Mouse (Mus musculus): Measurements from ENCODE around the gene Rsad1. TPM values are rescaled to one million over a fixed set of nuclear protein-coding genes. Genes with fewer than 3 reads are reported as not detected.

Rsad1 gene
- total RNA-seq, 2 experiments from 2014 or later, result 2.2 to 2.6 TPM

DNA sequence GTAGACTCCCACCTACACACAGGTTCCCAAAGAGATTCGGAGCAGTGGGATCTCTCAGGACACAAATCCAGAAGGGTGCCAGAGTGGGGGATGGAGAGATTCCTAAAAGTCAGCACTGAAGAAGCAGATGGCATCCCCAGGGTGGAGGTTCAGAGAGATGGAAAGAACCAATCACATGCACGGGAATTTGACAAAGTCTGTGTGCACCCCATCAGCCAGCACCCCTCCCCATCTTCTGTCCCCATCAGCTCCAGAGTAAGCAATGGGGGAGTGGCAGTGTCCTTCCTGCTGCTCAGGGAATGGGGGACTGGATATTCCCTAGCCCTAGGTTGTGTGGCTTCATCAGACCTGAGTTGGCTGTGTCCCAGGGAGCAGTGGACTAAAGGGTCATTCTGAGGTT lies 50.0 kb downstream of the Rsad1 start:
- intact Hi-C loops (cut with DNase I; ENCODE audit: low total_unique reads), result no loop called here

DNA sequence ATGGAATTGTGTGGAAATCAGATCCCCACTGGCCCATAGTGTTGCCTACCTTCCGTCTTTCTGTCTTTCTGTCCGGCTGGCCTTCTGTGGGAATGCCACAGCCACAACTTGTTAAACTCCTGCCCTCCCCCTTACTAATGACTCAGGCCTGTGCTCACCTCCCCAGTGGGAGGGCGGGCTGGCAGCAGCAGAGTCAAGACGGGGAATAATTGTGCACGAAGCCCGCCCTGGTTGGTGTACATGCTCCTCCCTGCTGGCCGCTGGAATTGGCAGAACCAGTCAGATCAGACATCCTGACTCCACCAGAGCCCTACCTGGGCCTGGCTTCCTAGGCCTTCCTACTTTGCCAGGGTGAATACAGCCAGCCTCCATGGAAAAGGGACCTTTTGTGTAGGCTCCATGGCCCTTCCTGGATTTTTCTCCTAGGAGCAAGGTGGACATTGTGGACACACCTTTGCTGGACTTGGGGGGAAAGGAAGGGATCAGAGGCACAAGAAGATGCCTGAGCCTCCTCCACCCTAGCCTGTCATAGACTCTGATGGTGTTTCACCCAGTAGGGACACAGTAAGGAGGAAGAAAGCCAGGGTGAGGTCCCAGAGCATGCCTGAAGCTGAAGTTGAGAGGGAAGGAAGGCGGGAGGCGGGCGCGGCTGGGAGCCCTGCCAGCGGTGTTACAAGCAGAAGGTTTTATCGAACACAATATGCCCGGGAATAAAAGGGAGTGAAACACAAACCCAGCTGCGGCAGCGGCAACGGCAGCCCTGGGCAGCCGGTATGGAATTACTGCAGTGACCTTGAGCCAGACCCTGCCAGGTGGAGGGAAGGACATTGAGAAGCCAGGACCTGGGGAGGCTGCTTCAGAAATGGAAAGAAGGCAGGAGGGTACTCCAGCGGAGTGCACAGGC lies 50.7 kb downstream of the Rsad1 start:
- no peak for DNase-seq
- intact Hi-C loops (cut with DNase I; ENCODE audit: low total_unique reads), result no loop called here

More for the DNA sequence above, 50.0 kb downstream of the Rsad1 start:
- DNase-seq, result no peak

DNA sequence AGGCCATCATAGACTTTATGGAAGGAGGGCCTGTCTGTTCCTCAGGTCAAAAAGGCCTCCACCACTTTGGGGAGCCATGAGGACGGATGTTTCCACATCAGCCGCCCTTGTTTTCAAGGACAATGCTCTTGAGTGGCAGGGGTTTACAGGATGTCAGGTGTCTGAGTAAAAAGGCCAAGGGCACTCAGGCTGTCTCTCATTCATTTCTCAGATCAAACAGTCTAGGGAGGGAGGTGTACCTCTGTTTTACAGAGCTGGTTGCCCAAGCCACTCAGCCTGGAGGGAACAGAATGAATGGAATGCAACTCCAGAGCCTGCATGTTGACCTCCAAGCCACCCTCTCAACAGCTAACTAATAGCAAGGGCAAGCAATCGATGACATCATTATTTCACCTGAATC lies 53.6 kb downstream of the Rsad1 start:
- intact Hi-C loops (cut with DNase I; ENCODE audit: low total_unique reads), result no loop called here
- no peak for DNase-seq

DNA sequence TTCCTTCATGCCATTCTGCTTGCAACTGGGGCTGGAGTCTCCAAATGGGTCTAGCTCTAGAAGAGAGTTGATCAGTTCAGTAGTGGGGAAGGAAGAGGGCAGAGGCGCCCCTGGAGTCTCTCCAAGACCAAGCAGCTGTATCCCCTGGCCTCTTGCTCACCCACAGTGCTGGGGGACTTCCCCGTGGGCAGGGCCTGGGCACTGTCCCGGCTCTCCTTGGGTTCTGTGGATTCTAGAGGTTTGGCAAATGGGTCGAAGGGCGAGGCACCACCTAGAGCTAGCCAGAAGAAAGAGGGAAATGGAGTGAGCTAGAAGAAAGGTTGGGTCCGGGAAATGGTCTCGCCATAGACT lies 57.3 kb downstream of the Rsad1 start:
- DNase-seq, result no peak
- intact Hi-C loops (cut with DNase I; ENCODE audit: low total_unique reads), result no loop called here

DNA sequence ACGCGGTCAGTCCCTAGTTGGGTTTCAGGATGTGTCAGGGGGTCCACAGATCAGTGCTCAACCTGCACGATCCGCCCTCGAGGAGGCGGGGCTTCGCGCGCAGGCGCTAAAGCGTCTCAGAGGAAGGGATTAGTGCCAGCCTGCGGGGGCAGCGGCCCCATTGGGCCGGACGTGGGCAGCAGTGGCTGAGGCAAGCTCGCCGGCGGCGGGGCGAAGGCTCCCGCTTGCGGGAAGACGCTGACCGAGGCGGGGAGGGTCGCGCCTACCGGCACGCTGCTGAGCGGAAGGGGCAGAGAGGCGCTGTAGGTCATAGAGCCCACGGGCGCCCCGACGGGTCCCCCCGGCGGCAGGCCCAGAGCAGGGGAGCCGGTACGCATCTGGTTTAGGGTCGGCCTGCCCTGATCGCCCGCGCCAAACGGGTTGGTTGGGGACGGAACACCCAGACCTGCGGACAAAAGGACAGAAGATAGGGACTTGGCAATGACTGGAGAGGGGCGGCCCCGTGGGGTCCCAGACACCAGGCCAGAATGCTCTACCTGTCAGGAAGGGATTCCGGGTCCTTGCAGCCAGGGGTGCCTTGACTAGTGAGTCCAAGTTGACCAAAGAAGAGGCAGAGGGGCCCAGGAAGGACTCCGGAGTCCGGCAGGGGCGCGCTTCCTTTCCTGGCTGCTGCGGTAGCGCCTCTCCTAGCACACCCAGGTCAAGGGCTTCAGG lies 57.9 kb downstream of the Rsad1 start:
- intact Hi-C loops (cut with DNase I; ENCODE audit: low total_unique reads), result no loop called here
- no peak for DNase-seq

Other genes with a start within 250 kb of the Rsad1 start
- gene Luc7l3, start 227.3 kb downstream of the Rsad1 start, total RNA-seq (2021), result 10 to 100 TPM; 32.2 to 33.1 TPM
- gene Ankrd40, start 221.3 kb downstream of the Rsad1 start, total RNA-seq (2021), result 100 to 1,000 TPM; 136 to 150 TPM
- gene Abcc3, start 156.3 kb downstream of the Rsad1 start, total RNA-seq (2021), result 1 to 10 TPM in 1 of 2 experiments, under 1 TPM in 1; 0.93 to 1.5 TPM
- gene Cacna1g, start 75.1 kb downstream of the Rsad1 start, total RNA-seq (2021), result 1 to 10 TPM; 4.9 to 6.1 TPM
- gene Spata20, start 63.1 kb downstream of the Rsad1 start, total RNA-seq (2021), result not detected
- under 1 TPM; 0.09 to 0.25 TPM for gene Epn3, start 49.3 kb downstream of the Rsad1 start, total RNA-seq (2021)
- under 1 TPM in 1 of 2 experiments, not detected in 1; 0.13 TPM for gene Mycbpap, start 27.5 kb downstream of the Rsad1 start, total RNA-seq (2021)
- gene Chad, start 15.8 kb upstream of the Rsad1 start, total RNA-seq (2021), result 10 to 100 TPM; 17.4 to 21.2 TPM
- 1 to 10 TPM; 4.1 to 6.6 TPM for gene Acsf2, start 52.6 kb upstream of the Rsad1 start, total RNA-seq (2021)
- 10 to 100 TPM; 26.9 to 35.5 TPM for gene Lrrc59, start 80.5 kb upstream of the Rsad1 start, total RNA-seq (2021)
- gene Mrpl27, start 104.5 kb upstream of the Rsad1 start, total RNA-seq (2021), result 10 to 100 TPM; 56.4 to 59.0 TPM
- under 1 TPM; 0.90 to 0.91 TPM for gene Eme1, start 104.7 kb upstream of the Rsad1 start, total RNA-seq (2021)
- 1 to 10 TPM; 6.6 to 7.8 TPM for gene Xylt2, start 128.3 kb upstream of the Rsad1 start, total RNA-seq (2021)
- not detected for gene Gm11541, start 155.2 kb upstream of the Rsad1 start, total RNA-seq (2021)
- gene Cdc34b, start 192.5 kb upstream of the Rsad1 start, total RNA-seq (2021), result under 1 TPM; 0.89 to 0.98 TPM
- not detected for gene Tmem92, start 233.4 kb upstream of the Rsad1 start, total RNA-seq (2021)

Data from gastrocnemius, postnatal 14 days (tissue).